Mouse (Mus musculus): ENCODE measurements around the gene Dtx3.

- TF ChIP-seq POLR2A (IDR thresholded peaks at IDR 0.05; ENCODE audit: borderline replicate concordance, extremely low read depth, low read depth, low read length) = no peak
- no peak for TF ChIP-seq CTCF (IDR thresholded peaks at IDR 0.05; ENCODE audit: insufficient read depth, low read length)
Measured at GRCm38 (mm10) chr10:127199068-127199467, 3.5 kb upstream of the Dtx3 start.

Measured in lung, adult 2 months (tissue).